Mouse (Mus musculus): Measurements from ENCODE around the gene Rnf4. TPM values are rescaled to one million over a fixed set of nuclear protein-coding genes. Genes with fewer than 3 reads are reported as not detected.

Rnf4 gene
- polyA plus RNA-seq, 1 experiment from 2014 or later = 165 TPM

GRCm38 (mm10) chr5:34326875-34327576 lies 9.1 kb upstream of the Rnf4 start:
- DNase-seq (ENCODE audit: low spot score) (peak; percentile 36), ATAC-seq (peak; percentile 70)
- H3K4me1 ChIP-seq (ENCODE audit: control insufficient read depth, insufficient read depth, low read length) = peaks cover 4% of the 10 kb centered on the region
- H3K9ac ChIP-seq (ENCODE audit: low read length) = peak overlapping the region; percentile 63
- peak overlapping the region; percentile 50 for H3K4me2 ChIP-seq (ENCODE audit: low read length)
- H3K36me3 ChIP-seq (ENCODE audit: control insufficient read depth, insufficient read depth, low read length) = no peaks in the 10 kb centered on the region
- no peaks in the 10 kb centered on the region for H3K9me3 ChIP-seq (replicated peaks; ENCODE audit: control insufficient read depth, low read length)
- H3K27ac ChIP-seq (ENCODE audit: low read depth, low read length) = no peak overlapping the region; the same call in 1 of the 2 replicates
- no peaks in the 10 kb centered on the region for H3K27me3 ChIP-seq (replicated peaks; ENCODE audit: control insufficient read depth, insufficient read depth, low read length)
- 13% methylated on average over 30 of the region's 31 CpGs for WGBS
- H3K4me3 ChIP-seq (ENCODE audit: low read depth, low read length) = peak overlapping the region; percentile 21; the same call in 1 of the 2 replicates

GRCm38 (mm10) chr5:34330136-34330535 lies 6.0 kb upstream of the Rnf4 start:
- no peaks in the 10 kb centered on the region for H3K9me3 ChIP-seq (replicated peaks; ENCODE audit: control insufficient read depth, low read length)
- ATAC-seq (no peak), DNase-seq (ENCODE audit: low spot score) (no peak)
- peaks cover 4% of the 10 kb centered on the region for H3K4me1 ChIP-seq (ENCODE audit: control insufficient read depth, insufficient read depth, low read length)
- no peak overlapping the region for H3K4me3 ChIP-seq (ENCODE audit: low read depth, low read length)
- WGBS = 93% methylated on average over 2 of the region's 2 CpGs
- no peak overlapping the region for H3K27ac ChIP-seq (ENCODE audit: low read depth, low read length)
- H3K9ac ChIP-seq (ENCODE audit: low read length) = no peak overlapping the region
- no peaks in the 10 kb centered on the region for H3K27me3 ChIP-seq (replicated peaks; ENCODE audit: control insufficient read depth, insufficient read depth, low read length)
- H3K4me2 ChIP-seq (ENCODE audit: low read length) = no peak overlapping the region
- no peaks in the 10 kb centered on the region for H3K36me3 ChIP-seq (ENCODE audit: control insufficient read depth, insufficient read depth, low read length)

- Histone ChIP-seq H3K4me1 (ENCODE audit: control insufficient read depth, insufficient read depth, low read length) (peaks cover 6% of the 10 kb centered on the region), H3K36me3 (ENCODE audit: control insufficient read depth, insufficient read depth, low read length) (no peaks in the 10 kb centered on the region), H3K4me2 (ENCODE audit: low read length) (no peak overlapping the region), H3K27ac (ENCODE audit: low read depth, low read length) (no peak overlapping the region), H3K27me3 (replicated peaks; ENCODE audit: control insufficient read depth, insufficient read depth, low read length) (no peaks in the 10 kb centered on the region), H3K9me3 (replicated peaks; ENCODE audit: control insufficient read depth, low read length) (no peaks in the 10 kb centered on the region), H3K4me3 (ENCODE audit: low read depth, low read length) (no peak overlapping the region), H3K9ac (ENCODE audit: low read length) (no peak overlapping the region)
- ATAC-seq (no peak), DNase-seq (ENCODE audit: low spot score) (no peak)
- WGBS = 87% methylated on average over 1 of the region's 1 CpGs
Measured at GRCm38 (mm10) chr5:34334081-34334480, 2.0 kb upstream of the Rnf4 start.

- Histone ChIP-seq H3K27ac (ENCODE audit: low read depth, low read length) (peak overlapping the region; percentile 68), H3K4me1 (ENCODE audit: control insufficient read depth, insufficient read depth, low read length) (peaks cover 6% of the 10 kb centered on the region), H3K27me3 (replicated peaks; ENCODE audit: control insufficient read depth, insufficient read depth, low read length) (no peaks in the 10 kb centered on the region), H3K36me3 (ENCODE audit: control insufficient read depth, insufficient read depth, low read length) (no peaks in the 10 kb centered on the region), H3K9me3 (replicated peaks; ENCODE audit: control insufficient read depth, low read length) (no peaks in the 10 kb centered on the region), H3K9ac (ENCODE audit: low read length) (peak overlapping the region; percentile 97), H3K4me3 (ENCODE audit: low read depth, low read length) (peak overlapping the region; percentile 98), H3K4me2 (ENCODE audit: low read length) (peak overlapping the region; percentile 89)
- no peak for DNase-seq (ENCODE audit: low spot score)
- WGBS = 2% methylated on average over 21 of the region's 21 CpGs
- peak; percentile 67 for ATAC-seq
Measured at GRCm38 (mm10) chr5:34335539-34336096, 471 bp upstream of the Rnf4 start.

- ATAC-seq (peak; percentile 51), DNase-seq (ENCODE audit: low spot score) (peak; percentile 64)
- Histone ChIP-seq H3K27me3 (replicated peaks; ENCODE audit: control insufficient read depth, insufficient read depth, low read length) (no peaks in the 10 kb centered on the region), H3K27ac (ENCODE audit: low read depth, low read length) (peak overlapping the region; percentile 91), H3K4me2 (ENCODE audit: low read length) (peak overlapping the region; percentile 94), H3K4me3 (ENCODE audit: low read depth, low read length) (peak overlapping the region; percentile 98), H3K9ac (ENCODE audit: low read length) (peak overlapping the region; percentile 97), H3K4me1 (ENCODE audit: control insufficient read depth, insufficient read depth, low read length) (peaks cover 6% of the 10 kb centered on the region), H3K36me3 (ENCODE audit: control insufficient read depth, insufficient read depth, low read length) (no peaks in the 10 kb centered on the region), H3K9me3 (replicated peaks; ENCODE audit: control insufficient read depth, low read length) (no peaks in the 10 kb centered on the region)
- under 1% methylated on average over 42 of the region's 42 CpGs for WGBS
Measured at GRCm38 (mm10) chr5:34336775-34337450, 824 bp downstream of the Rnf4 start.

GRCm38 (mm10) chr5:34340246-34340645 lies 4.2 kb downstream of the Rnf4 start:
- no peak overlapping the region for H3K27ac ChIP-seq (ENCODE audit: low read depth, low read length)
- peaks cover 6% of the 10 kb centered on the region for H3K4me1 ChIP-seq (ENCODE audit: control insufficient read depth, insufficient read depth, low read length)
- no peak for ATAC-seq
- H3K9ac ChIP-seq (ENCODE audit: low read length) = no peak overlapping the region
- H3K27me3 ChIP-seq (replicated peaks; ENCODE audit: control insufficient read depth, insufficient read depth, low read length) = no peaks in the 10 kb centered on the region
- H3K9me3 ChIP-seq (replicated peaks; ENCODE audit: control insufficient read depth, low read length) = no peaks in the 10 kb centered on the region
- DNase-seq (ENCODE audit: low spot score) = no peak
- no peak overlapping the region for H3K4me2 ChIP-seq (ENCODE audit: low read length)
- peaks cover 26% of the 10 kb centered on the region for H3K36me3 ChIP-seq (ENCODE audit: control insufficient read depth, insufficient read depth, low read length)
- H3K4me3 ChIP-seq (ENCODE audit: low read depth, low read length) = no peak overlapping the region
- WGBS = 93% methylated on average over 6 of the region's 6 CpGs

GRCm38 (mm10) chr5:34352084-34352631 lies 16.1 kb downstream of the Rnf4 start:
- no peak overlapping the region for H3K27ac ChIP-seq (ENCODE audit: low read depth, low read length)
- DNase-seq (ENCODE audit: low spot score) = no peak
- no peaks in the 10 kb centered on the region for H3K4me1 ChIP-seq (ENCODE audit: control insufficient read depth, insufficient read depth, low read length)
- no peak overlapping the region for H3K4me2 ChIP-seq (ENCODE audit: low read length)
- no peaks in the 10 kb centered on the region for H3K27me3 ChIP-seq (replicated peaks; ENCODE audit: control insufficient read depth, insufficient read depth, low read length)
- 95% methylated on average over 3 of the region's 3 CpGs for WGBS
- no peak overlapping the region for H3K4me3 ChIP-seq (ENCODE audit: low read depth, low read length)
- no peak for ATAC-seq
- H3K9ac ChIP-seq (ENCODE audit: low read length) = no peak overlapping the region
- peaks cover 87% of the 10 kb centered on the region for H3K36me3 ChIP-seq (ENCODE audit: control insufficient read depth, insufficient read depth, low read length)
- H3K9me3 ChIP-seq (replicated peaks; ENCODE audit: control insufficient read depth, low read length) = no peaks in the 10 kb centered on the region

GRCm38 (mm10) chr5:34360261-34360660 lies 24.2 kb downstream of the Rnf4 start:
- Histone ChIP-seq H3K27ac (ENCODE audit: low read depth, low read length) (no peak overlapping the region), H3K9me3 (replicated peaks; ENCODE audit: control insufficient read depth, low read length) (no peaks in the 10 kb centered on the region), H3K4me3 (ENCODE audit: low read depth, low read length) (no peak overlapping the region), H3K27me3 (replicated peaks; ENCODE audit: control insufficient read depth, insufficient read depth, low read length) (no peaks in the 10 kb centered on the region), H3K9ac (ENCODE audit: low read length) (no peak overlapping the region), H3K36me3 (ENCODE audit: control insufficient read depth, insufficient read depth, low read length) (peaks cover 45% of the 10 kb centered on the region), H3K4me2 (ENCODE audit: low read length) (no peak overlapping the region), H3K4me1 (ENCODE audit: control insufficient read depth, insufficient read depth, low read length) (no peaks in the 10 kb centered on the region)
- no peak for DNase-seq (ENCODE audit: low spot score)
- 95% methylated on average over 3 of the region's 3 CpGs for WGBS
- ATAC-seq = no peak

Data from forebrain, embryonic 14.5 days (tissue).